Mouse (Mus musculus): ENCODE measurements around the gene Lgr4. TPM values are rescaled to one million over a fixed set of nuclear protein-coding genes. Genes with fewer than 3 reads are reported as not detected.

Gene Lgr4
- total RNA-seq, 2 experiments from 2014 or later = 26.0 to 28.9 TPM

DNA sequence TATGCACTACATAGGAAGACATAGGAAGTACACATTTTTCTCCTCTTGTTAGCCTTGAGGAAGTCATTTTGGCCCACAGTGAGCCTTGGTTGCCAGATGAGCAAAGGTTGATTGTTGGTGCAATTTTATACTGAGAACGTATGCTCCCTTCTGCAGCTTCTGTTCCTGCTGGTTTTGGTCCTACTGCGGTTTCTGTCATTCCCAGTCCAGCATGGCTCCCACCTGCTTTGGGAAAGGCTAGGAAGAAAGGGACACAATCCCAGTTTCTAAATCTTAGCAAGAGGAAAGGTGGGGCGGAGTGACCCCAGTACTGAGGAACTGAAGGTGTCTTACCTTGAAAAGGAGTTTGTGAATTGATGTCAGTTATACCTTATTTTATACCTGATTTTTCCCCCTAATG lies 51.9 kb downstream of the Lgr4 start:
- intact Hi-C loops (cut with DNase I) = no loop called here

DNA sequence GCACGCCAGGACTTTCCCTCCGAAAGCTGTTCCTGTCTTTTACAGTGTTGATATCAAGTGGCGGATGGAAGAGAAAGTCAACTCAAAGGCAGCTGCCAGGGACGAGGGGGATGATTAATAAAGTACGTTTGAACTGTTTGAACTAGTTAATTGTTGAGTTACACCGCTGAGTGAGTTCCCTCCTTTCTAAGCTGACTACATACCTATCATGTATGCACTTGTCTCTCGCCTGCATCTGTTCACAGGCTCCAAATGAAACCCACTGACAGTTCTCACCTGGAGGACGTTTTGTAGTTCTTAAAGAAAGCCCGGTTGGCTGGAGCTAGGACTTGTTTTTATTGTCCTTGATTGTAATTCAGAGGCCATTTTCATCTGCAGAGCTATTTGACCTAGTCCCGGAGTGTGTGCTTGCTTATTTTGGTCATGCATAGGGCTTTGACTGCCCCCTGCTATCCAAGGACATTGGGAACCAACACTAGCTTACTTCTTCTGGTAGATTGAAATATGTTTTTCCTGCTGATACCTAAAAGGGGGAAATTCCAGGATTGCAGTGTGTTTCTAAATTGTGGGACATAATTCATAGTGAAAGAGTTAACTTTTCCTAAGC lies 52.6 kb downstream of the Lgr4 start:
- no peak for DNase-seq (ENCODE audit: low spot score)
- intact Hi-C loops (cut with DNase I) = no loop called here

More for the DNA sequence above, 51.9 kb downstream of the Lgr4 start:
- no peak for DNase-seq (ENCODE audit: low spot score)

DNA sequence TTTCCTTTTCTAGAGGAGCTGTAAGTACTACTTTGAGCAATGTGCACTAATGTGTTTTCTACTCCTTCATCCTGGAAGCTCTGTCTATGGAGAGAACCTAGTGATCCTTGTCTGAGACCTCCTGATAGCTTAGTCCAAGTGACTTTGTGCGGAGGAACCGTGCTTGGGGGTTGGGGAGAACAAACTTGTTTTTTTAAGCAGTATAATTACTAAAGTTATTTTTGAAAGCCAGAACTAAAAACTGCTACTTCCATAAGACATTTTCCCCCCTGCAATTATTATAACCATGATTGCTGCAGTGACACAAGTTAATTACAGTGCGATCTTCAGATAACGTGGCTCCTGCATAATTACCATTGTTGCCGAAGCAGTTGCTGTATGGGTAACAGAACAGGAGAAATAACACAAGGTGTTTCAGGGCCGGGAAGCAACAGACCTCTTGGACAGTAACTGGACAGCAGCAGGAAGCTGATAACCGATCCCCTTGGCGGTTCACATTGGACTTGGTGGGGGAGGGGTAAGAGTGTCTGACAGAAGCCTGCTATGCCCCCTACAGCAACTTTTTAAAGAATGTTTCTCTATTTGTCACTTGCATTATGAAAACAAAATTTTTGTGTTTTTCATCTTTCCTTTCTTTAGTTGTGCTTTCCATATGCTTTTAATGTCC lies 53.4 kb downstream of the Lgr4 start:
- intact Hi-C loops (cut with DNase I) = no loop called here
- DNase-seq (ENCODE audit: low spot score) = no peak

DNA sequence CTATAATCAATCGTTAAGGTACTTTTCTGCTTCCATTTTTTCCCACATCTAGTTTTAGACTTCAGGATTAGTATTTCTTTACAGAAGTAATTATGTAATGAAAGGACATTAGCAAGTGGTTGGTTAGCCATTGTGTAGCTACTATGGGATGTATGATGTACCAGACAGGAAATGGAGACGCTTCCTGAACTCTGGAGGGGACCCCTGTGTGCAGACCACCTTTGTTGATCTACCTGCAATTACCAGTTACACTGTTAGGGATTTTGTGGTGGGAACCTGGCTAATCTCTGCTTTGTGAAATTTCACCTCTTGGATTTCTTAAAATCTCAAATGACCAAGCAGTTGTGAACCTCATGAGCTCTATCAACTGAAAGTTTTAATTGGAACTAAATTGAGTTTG lies 54.9 kb downstream of the Lgr4 start:
- DNase-seq (ENCODE audit: low spot score) = no peak
- intact Hi-C loops (cut with DNase I) = no loop called here

DNA sequence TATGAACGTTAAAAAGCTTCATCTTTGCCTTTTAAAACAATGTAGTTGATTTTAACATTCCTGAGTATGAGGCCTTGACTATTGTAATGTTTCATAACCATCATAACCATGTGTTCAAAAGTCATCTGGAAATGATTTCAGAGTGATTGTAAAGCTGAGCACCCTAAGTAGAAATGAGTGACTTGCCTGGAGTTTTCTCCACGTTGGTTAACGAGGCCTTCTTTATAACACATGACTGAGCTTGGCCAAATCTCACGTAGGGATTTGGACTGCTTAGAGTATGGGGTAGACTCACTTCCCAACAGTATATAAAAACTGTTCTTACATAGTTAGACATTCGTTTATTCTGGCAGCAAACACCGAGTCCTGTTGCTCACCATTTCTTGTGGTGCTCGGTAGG lies 55.5 kb downstream of the Lgr4 start:
- intact Hi-C loops (cut with DNase I) = no loop called here
- DNase-seq (ENCODE audit: low spot score) = no peak

DNA sequence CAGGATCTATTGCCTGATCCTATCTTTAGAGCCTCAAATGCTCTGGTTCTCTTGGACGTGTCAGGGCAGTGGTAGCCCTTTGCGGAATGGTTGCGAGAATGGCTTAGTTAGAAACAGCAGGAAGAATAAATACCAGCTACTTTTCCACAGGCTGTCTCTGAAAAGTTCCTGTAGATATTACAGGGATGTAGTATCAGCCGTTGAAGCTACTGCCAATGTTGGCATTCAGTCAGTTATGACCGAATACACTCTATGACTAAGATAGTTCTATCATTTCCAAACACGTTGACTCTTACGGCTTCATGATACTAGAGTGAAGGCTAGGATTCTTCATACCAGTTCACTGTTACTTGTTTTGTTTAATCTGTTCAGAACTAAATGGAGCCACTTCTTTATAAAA lies 57.4 kb downstream of the Lgr4 start:
- intact Hi-C loops (cut with DNase I) = no loop called here

DNA sequence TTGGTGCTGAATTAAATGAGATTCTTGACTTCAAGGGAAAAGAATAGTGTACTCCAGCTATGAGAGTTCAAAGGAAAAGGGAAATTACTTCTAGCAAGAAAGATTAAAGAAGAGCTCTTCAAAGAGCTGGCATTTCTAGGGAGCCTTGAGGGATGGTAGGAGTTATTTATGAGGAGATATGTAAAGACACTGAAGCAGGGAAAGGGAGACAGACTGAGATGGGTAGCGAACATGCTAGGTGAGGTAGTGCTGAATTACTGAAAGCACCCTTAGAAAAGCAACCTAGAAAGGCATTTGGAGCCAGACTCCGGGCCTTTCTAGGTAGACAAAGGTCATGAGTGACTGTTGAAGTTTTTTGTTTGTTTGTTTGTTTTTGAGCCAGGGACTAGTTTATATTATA lies 58.7 kb downstream of the Lgr4 start:
- intact Hi-C loops (cut with DNase I) = no loop called here
- no peak for DNase-seq (ENCODE audit: low spot score)

More for the DNA sequence above, 57.4 kb downstream of the Lgr4 start:
- no peak for DNase-seq (ENCODE audit: low spot score)

DNA sequence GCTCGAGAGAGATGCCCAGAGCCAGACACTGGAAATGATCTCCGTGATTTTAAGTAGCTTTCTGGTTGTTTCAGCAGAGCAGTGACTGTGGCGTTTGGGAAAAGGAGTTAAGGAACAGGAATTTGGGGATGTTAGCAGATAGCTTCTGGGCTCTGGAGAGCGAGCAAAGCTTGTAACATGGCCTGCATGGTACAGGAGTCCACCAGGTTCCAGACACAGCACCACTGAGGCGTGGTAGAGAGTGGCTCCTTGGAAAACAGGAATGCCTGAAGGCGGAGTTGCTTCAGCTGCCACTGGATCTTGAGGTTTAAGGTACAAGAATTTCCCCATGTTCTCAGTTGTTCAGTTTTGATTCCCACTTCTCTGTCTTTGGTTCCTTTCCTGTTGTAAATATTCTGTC lies 59.9 kb downstream of the Lgr4 start:
- intact Hi-C loops (cut with DNase I) = no loop called here
- no peak for DNase-seq (ENCODE audit: low spot score)

DNA sequence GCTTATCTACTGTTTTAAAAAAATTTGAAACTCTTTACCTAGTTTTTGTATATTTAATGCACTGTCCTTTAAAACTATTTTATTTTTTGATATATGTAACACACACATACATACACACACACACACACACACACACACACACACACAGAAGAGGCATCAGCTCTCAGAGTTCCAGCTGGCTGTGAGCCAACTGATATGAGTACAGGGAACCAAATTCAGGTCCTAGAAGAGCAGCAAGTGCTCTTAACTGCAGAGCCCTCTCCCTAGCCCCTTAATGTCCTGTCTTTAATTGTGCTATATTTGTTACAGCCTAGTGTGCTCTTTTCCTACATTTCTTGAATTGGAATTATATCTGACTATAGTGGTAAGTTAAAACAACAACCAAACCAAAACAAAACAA lies 61.8 kb downstream of the Lgr4 start:
- intact Hi-C loops (cut with DNase I) = no loop called here
- no peak for DNase-seq (ENCODE audit: low spot score)

DNA sequence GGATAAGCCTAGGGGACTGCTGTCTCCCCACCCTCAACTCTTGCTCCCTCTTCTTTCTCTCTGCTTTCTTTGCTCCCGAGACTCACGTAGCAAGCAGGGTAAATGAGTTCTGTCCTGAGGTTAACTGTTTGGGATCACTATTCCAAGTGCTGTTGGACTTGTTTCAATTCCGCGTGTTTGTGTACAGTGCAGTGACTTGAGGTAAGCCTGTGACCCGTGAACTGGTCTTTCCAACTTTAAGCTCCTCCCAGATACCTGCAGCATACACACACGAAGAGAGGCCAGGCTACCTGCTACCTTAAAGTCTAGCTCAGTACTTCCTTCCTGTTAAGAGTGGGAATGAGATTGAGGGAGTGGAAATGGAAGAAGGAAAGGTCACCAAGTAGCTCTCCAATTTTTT lies 66.0 kb downstream of the Lgr4 start:
- intact Hi-C loops (cut with DNase I) = no loop called here

DNA sequence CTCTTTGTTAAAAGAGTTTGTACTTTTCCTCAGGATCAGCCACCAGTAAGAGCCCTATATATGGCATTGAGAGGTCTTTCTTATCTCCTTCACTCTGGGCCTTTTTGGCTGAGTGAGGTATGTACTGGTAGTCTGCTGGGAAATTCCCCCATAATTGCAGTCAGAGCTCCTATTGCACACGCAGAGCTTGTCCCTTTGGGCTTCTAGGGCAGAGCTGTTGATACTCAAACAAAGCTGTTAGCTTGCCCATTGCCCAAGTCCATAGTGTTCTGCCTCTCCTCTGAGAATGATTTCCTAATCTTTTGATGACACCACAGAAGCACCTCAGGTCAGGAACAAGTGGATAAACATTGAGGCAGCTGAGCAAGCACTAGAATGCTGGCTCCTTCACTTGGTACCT lies 67.5 kb downstream of the Lgr4 start:
- DNase-seq (ENCODE audit: low spot score) = no peak
- intact Hi-C loops (cut with DNase I) = no loop called here

More for the DNA sequence above, 66.0 kb downstream of the Lgr4 start:
- no peak for DNase-seq (ENCODE audit: low spot score)

DNA sequence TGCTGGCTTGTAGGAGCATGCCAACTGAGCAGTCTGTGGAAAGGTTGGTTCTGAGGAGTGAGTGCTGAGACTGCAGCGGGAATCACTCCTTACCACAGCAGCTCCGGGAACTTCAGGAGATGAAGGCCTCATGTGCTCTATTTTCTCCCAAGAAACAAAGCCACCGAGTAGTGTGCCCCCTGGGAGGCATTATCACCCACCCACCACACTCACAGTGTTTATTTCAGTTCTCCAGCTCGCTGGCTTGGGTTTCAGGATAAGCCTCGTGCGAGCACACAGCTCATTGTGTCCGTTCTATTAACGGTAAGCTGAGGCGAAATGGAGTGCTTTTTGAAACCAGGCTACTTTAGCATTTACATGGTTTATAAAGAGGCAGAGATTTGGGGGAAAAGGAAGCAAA lies 68.1 kb downstream of the Lgr4 start:
- intact Hi-C loops (cut with DNase I) = no loop called here
- DNase-seq (ENCODE audit: low spot score) = no peak

DNA sequence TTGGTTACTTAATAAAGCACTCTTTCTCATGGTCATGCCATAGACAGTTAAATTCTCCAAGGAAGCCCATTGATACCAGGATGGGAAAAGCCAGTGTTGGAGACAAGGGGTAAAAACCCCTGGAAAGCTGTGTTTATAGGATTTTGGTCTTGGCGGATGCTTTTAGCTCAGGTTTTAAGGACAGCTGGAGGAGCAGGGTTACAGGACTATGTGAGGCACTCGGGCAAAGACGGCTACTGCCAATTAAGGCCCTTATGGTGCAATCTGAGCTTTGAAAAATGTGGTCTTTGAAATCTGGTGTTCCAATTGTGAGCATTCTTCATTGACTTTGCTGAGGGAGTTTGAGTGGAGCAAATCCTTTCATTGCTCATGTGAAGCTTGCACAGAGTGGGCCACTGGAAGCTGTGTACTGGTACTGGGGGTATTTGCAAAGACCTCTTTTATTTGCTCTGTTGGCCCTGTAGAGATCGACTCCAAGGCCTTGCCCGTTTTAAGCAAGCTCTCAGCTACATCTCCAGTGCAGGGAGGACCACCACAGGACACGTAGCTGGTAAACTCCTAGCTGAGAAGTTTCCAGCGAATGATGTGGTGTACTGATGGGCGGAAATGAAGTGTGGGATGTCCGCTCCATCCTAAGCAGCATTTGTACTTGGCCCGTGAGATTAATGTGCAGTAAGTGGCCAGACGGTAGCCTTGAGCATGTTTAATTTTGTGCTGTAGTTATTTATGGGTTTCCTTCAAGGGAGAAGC lies 68.8 kb downstream of the Lgr4 start:
- DNase-seq (ENCODE audit: low spot score) = no peak
- intact Hi-C loops (cut with DNase I) = no loop called here

DNA sequence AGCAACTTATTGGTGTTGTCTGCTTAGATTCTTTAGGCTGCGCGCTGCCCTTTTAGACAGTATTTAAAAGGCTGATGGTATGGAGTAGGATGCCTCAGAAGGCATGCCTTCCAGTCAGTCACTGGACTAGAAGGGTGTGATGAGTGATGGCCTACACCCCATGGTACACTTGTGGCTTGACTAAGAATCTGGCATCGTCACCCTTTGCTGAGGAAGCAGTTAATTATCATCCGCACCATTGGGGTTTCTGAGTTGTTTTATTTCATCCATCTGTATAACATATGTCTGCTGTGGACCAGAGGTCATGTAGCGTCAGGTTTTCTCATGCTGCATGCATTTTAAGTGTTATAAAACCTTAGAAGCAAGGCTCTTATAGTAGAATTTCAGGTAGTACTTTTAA lies 70.5 kb downstream of the Lgr4 start:
- DNase-seq (ENCODE audit: low spot score) = no peak
- intact Hi-C loops (cut with DNase I) = no loop called here

DNA sequence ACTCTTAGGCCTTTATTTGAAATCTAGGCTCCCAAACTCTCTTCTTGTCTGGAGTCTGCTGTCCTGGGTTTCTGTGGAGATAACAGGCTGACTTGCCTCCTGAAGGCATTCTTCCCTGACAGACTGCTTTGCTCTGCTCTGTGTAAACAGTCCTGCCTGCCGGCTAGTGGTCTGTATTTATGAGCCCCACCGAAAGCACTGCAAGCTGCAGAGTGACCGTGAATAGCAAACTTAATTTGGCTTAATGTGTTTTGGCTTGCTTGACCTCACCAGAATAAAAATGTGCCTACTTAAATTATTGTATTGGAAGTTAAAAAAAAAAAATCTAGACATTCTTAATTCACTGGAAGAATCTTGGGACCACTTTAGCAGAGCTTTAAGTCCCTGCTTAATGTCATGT lies 71.7 kb downstream of the Lgr4 start:
- no peak for DNase-seq (ENCODE audit: low spot score)
- intact Hi-C loops (cut with DNase I) = no loop called here

DNA sequence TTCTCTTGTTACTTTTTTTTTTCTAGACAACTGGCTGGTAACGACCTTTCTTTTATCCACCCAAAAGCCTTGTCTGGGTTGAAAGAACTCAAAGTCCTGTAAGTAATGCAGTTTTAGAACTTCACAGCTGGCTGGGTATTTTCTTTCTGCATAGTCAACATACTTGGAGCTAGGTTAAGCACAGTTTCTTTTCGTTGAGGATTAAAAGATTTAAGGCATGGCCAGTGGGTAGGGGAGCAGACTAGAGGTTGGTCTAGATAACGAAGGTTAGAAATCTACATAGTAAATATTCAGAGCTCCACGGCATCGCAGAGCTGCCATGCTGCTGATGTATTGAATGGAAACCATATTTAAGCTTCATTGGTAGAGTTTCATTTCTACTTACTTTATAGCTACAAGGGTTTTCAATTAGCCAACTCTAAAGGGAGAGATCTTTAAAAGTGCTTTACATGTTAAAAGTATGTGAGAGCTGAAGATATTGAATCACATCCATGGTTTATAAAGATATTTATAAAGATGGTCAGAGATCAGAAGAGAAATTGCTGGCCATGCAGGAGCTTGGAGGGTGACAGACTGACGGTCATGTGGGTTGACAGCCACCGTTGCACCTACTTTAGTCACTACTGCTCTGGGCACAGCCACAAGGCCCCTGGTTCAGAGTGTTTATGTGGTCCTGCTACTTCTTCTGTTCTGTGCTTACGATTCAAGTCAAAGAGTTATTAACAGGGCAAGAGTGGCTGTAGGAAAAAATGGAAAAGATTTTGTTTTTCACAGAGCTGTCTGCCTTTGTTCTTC lies 72.4 kb downstream of the Lgr4 start:
- DNase-seq (ENCODE audit: low spot score) = no peak
- intact Hi-C loops (cut with DNase I) = no loop called here

DNA sequence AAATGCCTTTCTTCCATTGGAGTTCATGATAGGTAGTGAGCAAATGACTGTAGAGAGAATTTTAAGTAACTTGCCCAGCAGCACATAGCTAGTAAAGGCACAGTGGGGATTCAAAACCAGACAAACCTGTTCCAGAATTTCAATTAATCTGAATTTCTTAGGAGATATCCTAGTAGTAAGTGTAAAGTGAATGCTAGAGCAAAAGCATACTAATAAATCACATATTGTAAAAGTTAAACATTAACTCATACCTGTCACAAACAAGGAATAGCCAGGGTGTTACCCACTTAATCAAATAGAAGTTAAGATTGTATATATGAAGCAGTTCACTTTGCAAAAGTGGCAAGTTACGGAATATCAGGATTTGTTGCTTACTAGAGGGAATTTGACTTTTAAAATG lies 74.3 kb downstream of the Lgr4 start:
- intact Hi-C loops (cut with DNase I) = no loop called here
- no peak for DNase-seq (ENCODE audit: low spot score)

DNA sequence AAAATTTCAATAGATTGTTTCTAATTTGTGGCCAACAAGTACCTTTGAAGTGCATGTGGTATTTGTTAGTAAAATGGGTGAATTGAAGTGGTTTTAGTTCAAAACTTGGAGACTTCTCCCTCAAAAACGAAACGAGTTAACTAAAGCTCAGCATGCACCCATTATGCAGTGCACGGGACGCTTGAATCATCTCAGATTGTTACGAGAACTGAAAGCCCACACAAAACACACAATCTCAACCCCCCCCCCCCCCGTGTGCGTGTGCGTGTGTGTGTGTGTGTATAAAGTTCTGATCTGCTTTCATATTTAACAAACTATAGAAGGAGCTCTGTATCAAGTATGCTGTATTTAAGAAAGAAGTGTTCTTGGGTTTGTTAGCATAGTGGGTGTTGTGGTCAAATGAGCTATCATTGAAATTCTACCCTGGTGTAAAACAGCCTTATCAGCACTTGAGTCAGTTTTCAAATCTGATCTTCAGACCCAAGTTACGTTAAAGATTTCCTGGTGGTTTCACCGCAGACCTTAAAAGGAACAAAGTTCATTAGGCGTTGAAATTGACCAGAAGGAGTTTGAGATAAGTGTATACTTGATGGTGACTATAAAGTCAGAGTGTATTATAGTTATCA lies 75.1 kb downstream of the Lgr4 start:
- intact Hi-C loops (cut with DNase I) = no loop called here
- DNase-seq (ENCODE audit: low spot score) = no peak

DNA sequence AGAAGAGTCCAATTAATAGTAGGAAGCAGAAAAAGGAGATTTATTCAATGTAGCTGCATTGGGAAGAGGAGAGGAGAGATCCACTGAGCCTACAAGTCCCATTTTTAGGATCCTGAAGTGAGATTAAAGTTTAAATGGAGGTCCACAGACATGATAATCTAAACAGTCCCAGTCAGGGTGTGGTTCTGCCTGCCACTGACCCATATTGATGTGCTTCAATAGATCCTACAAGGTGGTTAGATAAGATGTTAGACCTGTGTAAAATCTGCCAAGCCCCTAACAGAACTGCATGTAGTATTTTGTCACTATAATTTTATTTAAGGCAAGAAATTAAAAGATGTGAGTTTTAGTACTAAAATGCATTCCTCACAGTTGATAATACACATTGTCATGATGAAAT lies 76.0 kb downstream of the Lgr4 start:
- DNase-seq (ENCODE audit: low spot score) = no peak
- intact Hi-C loops (cut with DNase I) = no loop called here

DNA sequence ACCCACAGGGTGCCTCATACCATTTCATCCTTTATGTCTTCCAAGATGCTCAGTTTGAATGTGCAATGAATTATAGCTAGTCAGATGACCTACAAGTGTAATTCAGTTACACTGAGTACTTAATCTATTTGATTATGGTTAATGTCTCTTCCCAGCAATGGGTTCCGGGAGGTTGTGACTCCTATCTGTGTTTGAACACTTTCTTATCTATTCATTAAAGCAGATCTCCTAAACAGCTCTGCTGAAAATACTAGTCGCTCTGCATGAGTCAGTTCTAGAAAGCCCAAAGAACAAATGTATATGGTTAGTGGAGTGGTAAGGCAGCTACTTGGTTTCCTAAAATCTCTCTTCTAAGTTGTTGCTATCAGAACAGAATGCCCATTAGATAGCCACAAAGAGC lies 77.6 kb downstream of the Lgr4 start:
- intact Hi-C loops (cut with DNase I) = no loop called here
- no peak for DNase-seq (ENCODE audit: low spot score)

Measured in heart, postnatal 25 days (tissue).